Mouse (Mus musculus) heart, embryonic 16.5 days (tissue): ENCODE data around the gene Nt5c3b. TPM values are rescaled to one million over a fixed set of nuclear protein-coding genes. Genes with fewer than 3 reads are reported as not detected.

Experiments used
- microRNA-seq: library from miRNA; unstranded; fragments of <30 nt; microRNA quantifications from one replicate; pipeline ENCODE4, GENCODE M21; 2017
- polyA plus RNA-seq: library from polyadenylated mRNA; unstranded; fragments of >200 nt; fragmentation: Nextera tagmentation; extraction: Ambion mirVana; gene quantifications from 2 replicates; pipeline ENCODE4 v1.2.1, GENCODE M21; 2015

Nt5c3b gene
- polyA plus RNA-seq, 1 experiment from 2014 or later = 110 TPM

Small RNAs within 50 kb of the gene (microRNA-seq; reads per million reads assigned to microRNA genes)
- not detected for gene Gm27374
- not detected for gene Mir7116

Other genes starting within 250 kb of the Nt5c3b start
- not detected in 2 replicates for gene Krt9, start 248.6 kb downstream of the Nt5c3b start, polyA plus RNA-seq
- gene Krt14, start 234.3 kb downstream of the Nt5c3b start, polyA plus RNA-seq = 5.0 and 7.8 TPM in 2 replicates
- gene Krt16, start 192.9 kb downstream of the Nt5c3b start, polyA plus RNA-seq = 0.24 and 0.49 TPM in 2 replicates
- gene Krt17, start 180.8 kb downstream of the Nt5c3b start, polyA plus RNA-seq = 26.6 and 58.5 TPM in 2 replicates
- not detected in 2 replicates for gene Krt42, start 171.9 kb downstream of the Nt5c3b start, polyA plus RNA-seq
- 1,600 and 1,609 TPM in 2 replicates for gene Eif1, start 121.9 kb downstream of the Nt5c3b start, polyA plus RNA-seq
- gene Gast, start 107.4 kb downstream of the Nt5c3b start, polyA plus RNA-seq = not detected in 2 replicates
- gene Hap1, start 85.7 kb downstream of the Nt5c3b start, polyA plus RNA-seq = 5.6 and 5.8 TPM in 2 replicates
- gene Jup, start 44.0 kb downstream of the Nt5c3b start, polyA plus RNA-seq = 140 and 155 TPM in 2 replicates
- gene P3h4, start 27.0 kb downstream of the Nt5c3b start, polyA plus RNA-seq = 50.8 and 52.6 TPM in 2 replicates
- gene Fkbp10, start 26.1 kb downstream of the Nt5c3b start, polyA plus RNA-seq = 89.4 and 98.0 TPM in 2 replicates
- gene Klhl10, start 109 bp upstream of the Nt5c3b start, polyA plus RNA-seq = 0.29 and 0.47 TPM in 2 replicates
- 8.7 and 9.5 TPM in 2 replicates for gene Klhl11, start 30.9 kb upstream of the Nt5c3b start, polyA plus RNA-seq
- 64.4 and 67.1 TPM in 2 replicates for gene Acly, start 86.2 kb upstream of the Nt5c3b start, polyA plus RNA-seq
- gene Ttc25, start 103.8 kb upstream of the Nt5c3b start, polyA plus RNA-seq = 0.85 and 0.94 TPM in 2 replicates
- gene Cnp, start 133.1 kb upstream of the Nt5c3b start, polyA plus RNA-seq = 24.8 and 32.1 TPM in 2 replicates
- gene Nkiras2, start 177.4 kb upstream of the Nt5c3b start, polyA plus RNA-seq = 78.8 and 81.5 TPM in 2 replicates
- gene Dnajc7, start 178.4 kb upstream of the Nt5c3b start, polyA plus RNA-seq = 219 and 228 TPM in 2 replicates